Mouse (Mus musculus): Measurements from ENCODE around the gene Strada.

DNA sequence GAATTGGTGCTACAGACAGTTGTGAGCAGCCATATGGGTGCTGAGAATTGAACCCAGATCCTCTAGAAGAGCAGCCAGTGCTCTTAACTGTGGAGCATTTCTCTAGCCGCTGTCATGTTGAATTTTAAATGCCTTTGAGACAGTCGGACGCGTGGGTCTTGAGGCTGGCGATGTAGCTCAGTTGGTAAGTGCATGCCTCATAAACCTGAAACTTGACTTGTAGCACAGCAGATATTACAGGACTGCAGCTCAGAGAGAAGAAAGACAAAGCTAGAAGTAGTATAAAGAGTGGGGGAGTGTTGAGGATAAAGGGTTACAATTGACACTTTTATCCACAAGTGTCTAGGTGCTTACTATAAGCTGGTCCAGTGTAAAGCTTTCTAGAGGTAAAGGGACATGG lies 69.5 kb downstream of the Strada start:
- TF ChIP-seq POLR2A (IDR thresholded peaks at IDR 0.05; ENCODE audit: low read depth, low read length): no peak
- no peak for TF ChIP-seq CTCF (IDR thresholded peaks at IDR 0.05; ENCODE audit: borderline replicate concordance, insufficient read depth, low read length)
